Mouse (Mus musculus): Measurements from ENCODE around the gene Slc17a1.

- no peak for TF ChIP-seq TCF12 (IDR thresholded peaks at IDR 0.05; ENCODE audit: insufficient read depth, poor library complexity, severe bottlenecking)
- no peak for TF ChIP-seq POLR2A (IDR thresholded peaks at IDR 0.05; ENCODE audit: insufficient read length, low read depth)
- no peak for TF ChIP-seq MAX (IDR thresholded peaks at IDR 0.05; ENCODE audit: low read depth)
- TF ChIP-seq TCF3 (IDR thresholded peaks at IDR 0.05; ENCODE audit: insufficient read length, low read depth): no peak
- TF ChIP-seq E2F4 (IDR thresholded peaks at IDR 0.05; ENCODE audit: insufficient read depth): no peak
- TF ChIP-seq USF1 (IDR thresholded peaks at IDR 0.05; ENCODE audit: low read depth): no peak
- no peak for TF ChIP-seq POLR2AphosphoS2 (IDR thresholded peaks at IDR 0.05; ENCODE audit: insufficient read length, low read depth)
Observed at GRCm38 (mm10) chr13:23906906-23907305, 39.4 kb downstream of the Slc17a1 start.
